Mouse (Mus musculus) NIH3T3 (cell line): ENCODE measurements at regions not wholly inside any gene's neighbourhood (a gene's known extent, or its start where the extent isn't known, plus 50 kb on each side); places are given as distances from the start of the nearest gene placed in this dataset.
"Not testable (repeated sequence)": the region's sequence is repeated elsewhere in the genome, so short reads cannot be mapped to it uniquely, and the experiment has no call there.

ENCODE experiments used
- DNase-seq: peaks from one replicate; pipeline ENCODE4 v3.0.0-alpha.2; 2012; ENCODE audit warnings: low read depth

DNA sequence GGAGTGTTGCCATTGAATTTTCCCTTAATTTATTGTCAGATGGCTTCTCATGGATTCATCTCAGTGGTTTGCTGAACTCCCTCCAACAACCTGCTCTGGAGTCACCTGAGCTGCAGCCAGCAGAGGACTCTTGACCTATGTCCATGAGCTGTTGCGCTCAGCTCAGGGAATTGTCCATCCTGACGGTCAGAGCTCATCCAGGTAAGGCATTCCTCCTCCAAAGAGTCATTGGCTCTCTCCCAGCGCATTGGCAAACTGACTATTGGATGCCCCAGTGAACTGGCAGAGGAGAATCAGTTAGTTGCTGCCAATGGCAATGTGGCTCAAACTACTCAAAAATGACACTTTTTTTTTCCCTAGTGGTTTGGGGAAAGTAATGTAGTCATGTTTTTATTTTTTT, 345.3 kb upstream of the Fign start:
- no peak for DNase-seq

DNA sequence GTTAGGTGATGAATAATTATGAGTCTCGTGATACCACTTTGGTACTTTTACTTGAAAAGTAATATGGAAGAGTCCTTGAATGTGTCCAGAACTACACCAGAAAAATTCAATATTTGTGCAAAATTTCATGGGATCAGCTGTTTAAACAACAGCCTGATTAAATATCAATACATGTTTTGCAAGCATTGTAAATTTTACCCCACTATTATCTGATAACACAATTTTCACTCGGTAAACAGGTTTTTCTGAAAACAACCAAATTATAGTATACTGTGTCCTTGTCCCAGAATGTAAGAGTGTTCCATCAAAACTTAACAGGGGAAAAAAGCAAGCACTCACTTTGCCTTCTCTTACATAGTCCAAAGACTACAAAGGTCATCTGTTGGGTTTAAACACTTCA, 343.1 kb upstream of the Fign start:
- no peak for DNase-seq

DNA sequence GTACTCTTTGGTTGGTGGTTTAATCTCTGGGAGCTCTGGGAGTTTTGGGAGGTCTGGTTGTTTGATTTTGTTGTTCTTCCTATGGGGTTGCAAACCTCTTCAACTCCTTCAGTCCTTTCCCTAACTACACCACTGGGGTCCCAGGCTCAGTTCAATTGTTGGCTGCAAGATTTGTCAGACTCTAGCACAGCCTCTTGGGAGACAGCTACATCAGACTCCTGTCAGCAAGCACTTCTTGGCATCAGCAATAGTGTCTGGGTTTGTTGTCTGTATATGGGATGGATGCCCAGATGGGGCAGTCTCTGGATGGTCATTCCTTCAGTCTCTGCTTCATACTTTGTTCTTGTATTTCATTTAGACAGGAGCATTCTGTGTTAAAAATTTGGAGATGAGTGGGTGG, 319.3 kb upstream of the Fign start:
- DNase-seq, result not testable (repeated sequence)

DNA sequence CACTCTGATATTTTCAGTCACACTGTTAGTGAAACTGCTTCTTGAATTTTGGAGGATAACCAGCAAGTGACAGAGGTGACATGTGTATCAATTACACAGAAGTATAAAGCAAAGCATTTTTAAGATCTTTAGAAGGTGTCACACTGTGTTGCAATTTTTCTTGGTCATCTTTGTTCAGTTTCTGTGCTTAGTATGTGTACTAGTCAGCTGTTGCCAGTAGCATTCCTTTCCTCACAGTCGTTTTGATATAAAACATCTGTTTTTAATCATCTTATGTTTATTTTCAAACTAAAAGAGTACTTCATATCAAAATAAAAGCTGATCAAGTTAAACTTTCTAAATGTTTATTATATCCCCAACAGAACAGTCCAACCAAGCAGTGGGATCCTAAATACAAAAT, 316.0 kb upstream of the Fign start:
- DNase-seq, result peak; percentile 28

DNA sequence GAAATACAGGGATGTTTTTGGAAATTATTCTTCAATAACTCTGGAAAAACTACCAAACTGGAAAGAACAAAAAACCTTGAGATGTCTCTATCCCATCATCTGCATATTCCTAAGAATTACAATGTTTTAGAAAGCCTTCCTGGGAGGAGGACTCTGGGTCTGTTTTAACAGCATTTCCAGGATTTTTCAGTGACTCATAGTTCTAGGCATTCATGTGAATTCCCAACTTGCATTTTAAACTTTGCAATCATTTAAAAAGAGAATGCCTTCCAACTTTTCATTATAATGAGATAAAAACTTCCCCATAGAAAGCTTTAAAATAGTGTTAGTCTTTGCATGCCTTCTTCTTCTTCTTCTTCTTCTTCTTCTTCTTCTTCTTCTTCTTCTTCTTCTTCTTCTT, 315.4 kb upstream of the Fign start:
- DNase-seq, result peak; percentile 26

DNA sequence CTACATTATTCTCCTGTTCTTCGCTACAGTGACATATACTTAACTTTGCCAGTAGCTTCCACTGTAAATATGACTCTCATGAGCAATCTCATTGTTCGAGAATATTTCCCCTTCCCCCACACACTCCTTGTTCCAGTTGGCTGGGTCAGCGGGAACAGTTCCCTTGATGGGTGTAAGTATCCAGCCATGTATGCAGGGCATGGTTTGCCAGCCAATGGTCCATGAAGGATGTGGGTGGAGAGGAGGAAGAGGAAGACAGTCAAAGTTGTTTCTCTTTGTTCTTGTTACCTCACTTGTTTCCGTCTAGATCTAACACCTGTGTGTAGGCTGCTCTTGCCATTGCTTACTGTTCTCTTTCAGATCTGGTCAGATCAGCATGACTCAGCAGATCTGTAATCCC, 298.1 kb upstream of the Fign start:
- DNase-seq, result no peak

DNA sequence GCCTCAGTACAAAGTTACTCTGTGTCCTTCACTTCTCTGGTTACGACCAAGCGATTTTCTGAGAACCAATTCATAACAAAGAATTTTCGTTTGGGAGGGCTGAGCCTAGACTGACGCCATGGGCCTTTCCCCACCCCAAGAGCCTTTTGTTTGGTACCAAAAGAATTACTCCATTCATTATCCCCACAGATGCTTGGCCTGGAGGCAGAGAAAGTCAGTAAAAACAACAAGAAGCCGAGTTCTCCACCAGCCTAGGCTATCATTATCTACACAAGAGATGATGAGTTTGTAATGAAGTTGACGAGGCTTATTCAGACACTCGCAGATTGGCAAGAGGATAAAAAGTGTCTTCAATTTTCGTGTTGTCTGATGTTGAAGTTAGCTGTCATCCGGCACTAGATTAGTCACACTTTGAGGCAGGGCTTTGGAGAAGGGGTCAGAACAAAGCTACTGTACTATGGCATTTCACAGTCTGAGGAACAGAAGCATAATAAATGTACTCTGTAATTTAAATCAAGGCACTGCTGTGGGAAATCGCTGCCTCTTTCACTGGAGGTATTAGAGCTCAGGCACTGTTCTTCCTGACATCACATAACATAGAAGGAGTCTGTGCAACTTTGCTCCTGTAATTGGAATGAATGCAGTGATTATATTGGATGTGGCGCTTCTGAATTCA, 296.9 kb upstream of the Fign start:
- DNase-seq, result no peak

DNA sequence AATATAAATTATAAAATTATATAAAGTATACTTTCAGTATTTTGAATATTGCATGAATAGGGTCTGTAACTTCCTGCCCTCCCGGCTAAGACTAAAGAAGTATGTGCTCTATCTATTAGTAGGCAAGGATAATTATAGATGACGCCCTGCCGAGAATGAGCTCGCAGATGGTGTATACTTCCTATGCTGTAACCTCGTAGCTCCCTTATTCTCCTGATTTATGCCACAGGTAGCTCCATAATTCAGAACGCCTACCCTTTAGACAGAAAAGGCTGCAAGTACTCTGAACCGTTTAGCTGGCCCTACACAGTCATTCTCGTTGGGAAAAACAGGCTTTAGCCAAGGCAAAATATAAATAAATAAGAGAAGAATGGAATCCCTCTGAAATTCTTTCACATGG, 296.4 kb upstream of the Fign start:
- no peak for DNase-seq

DNA sequence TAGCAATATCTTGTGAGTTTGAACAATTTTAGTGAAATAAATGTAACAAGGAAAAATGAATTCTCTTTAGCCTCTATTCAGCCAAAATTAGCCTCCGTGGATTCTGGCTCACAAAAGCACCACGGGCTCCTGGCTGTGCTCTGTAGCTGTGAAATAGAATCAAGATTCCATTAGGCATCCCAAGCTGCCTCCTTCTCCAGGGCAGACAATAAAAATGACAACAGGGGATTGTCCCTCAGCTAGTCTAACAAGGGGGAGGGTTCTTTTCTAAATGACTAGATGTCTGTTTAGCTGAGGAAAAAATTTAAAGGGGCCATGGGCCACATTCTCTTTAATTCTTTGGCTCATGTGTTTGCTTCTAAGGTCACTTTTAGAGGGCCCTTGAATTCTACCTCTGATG, 272.0 kb upstream of the Fign start:
- DNase-seq, result no peak

DNA sequence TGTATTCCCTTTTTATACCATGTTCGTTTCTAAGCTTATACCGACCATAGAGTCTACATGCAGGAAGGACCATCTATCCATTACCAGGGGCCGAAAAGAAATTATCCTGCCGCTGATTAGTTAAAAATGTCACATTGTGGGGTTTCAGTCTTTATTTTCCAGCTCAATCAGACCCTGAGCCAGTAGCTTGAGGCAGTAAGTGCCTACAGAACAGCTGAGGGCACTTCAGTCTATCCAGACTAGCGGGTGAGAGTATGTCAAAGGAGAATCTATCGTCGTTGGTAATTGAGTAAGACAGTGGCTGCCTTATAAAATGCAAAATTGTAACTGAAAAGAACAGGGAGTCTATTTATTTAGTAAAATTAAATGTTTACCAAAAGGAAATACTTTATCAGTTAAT, 269.4 kb upstream of the Fign start:
- DNase-seq, result no peak

DNA sequence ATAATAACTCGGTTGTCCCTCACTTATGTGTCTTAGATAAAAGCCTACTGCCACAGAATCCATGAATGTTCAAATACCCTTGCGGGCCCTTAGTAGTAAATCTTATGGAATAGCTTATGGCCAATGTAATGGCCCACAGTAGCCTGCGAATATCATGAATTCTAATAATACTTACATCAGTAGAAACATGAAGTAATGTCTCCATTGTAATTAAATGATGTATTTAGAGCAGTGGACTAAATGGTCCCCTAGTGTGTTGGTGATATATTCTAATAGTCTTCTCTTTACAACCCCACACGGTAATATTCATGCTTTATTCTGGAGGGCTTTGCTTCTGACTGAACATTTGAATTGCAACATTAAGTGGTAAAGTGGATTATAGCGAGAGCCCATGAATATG, 268.7 kb upstream of the Fign start:
- no peak for DNase-seq

DNA sequence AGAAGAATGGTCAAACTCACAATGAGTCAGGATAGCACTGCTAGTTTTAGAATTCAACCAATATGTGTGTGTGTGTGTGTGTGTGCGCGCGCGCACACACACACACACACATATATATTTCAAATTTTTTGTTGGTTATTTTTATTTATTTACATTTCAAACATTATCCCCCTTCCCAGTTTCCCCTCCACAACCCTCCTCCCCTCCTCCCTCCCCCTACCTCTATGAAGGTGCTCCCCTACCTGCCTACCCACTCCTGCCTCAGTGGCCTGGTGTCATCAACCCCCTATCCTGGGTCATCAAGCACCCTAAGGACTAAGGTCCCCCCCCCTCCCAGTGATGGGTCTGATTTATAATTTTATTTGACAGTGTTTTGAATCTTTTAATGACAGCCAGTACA, 258.4 kb upstream of the Fign start:
- DNase-seq, result no peak

DNA sequence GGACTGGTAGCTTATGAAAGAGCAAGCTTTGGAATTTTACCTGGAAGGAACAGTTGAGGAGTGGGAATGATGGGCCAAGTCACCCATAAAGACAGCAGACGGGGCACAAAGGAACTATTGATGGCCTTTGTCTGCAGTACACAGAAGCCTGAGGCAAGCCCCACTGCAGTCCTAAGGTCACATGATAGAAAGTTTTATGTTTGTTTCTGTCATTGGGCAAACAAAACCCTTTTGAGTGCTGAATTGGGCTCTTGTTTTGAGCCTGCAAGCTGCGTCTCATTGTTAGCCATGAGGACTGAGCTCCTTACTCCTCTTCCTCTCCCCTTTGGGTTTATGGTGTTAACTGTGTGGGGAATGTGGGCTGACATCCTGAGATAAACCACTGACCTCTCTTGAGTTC, 227.7 kb upstream of the Fign start:
- DNase-seq, result no peak
